ENCODE assay signal across 8 mouse cellular contexts in genomic region chr1:183905345-183906142, GRCm38 (mm10).
DNase-seq lines count a peak whose midpoint lies in the region; ATAC-seq lines count a peak whose summit lies in the region.

No protein-coding gene starts in this region.

- ATAC-seq in liver, embryonic 11.5 days (replicated peaks; ENCODE audit: low FRiP score) = no peak

- H3K27ac ChIP-seq in forebrain, embryonic 10.5 days = no peak overlapping the region
- H3K27ac ChIP-seq in liver, embryonic 11.5 days (ENCODE audit: low read depth, low read length) = no peak overlapping the region

- DNase-seq in frontal cortex, postnatal 36 days (ENCODE audit: low spot score in 2 of 2) = peak; percentile 2
- DNase-seq in frontal cortex, postnatal 10 days (ENCODE audit: low spot score in 2 of 2) = no peak
- peak; percentile 72 for DNase-seq in 3134 (ENCODE audit: extremely low read depth, insufficient read length, low spot score)
- peak; percentile 82 for DNase-seq in brain, adult 2 months (ENCODE audit: low read depth, low spot score)
- peak; percentile 67 for DNase-seq in layer of hippocampus, adult 9-11 months
- no peak for DNase-seq in forebrain, embryonic 10.5 days (ENCODE audit: extremely low spot score, low spot score)
- DNase-seq in liver, embryonic 11.5 days (ENCODE audit: low spot score) = no peak
- no peak for DNase-seq in right cerebral cortex, postnatal 4 days

- no peak overlapping the region for H3K4me2 ChIP-seq in liver, embryonic 11.5 days

- H3K36me3 ChIP-seq in forebrain, embryonic 10.5 days (replicated peaks) = no peaks in the 10 kb centered on the region
- no peaks in the 10 kb centered on the region for H3K36me3 ChIP-seq in liver, embryonic 11.5 days (ENCODE audit: control insufficient read depth, insufficient read depth, low read length)

- no peak overlapping the region for H3K4me3 ChIP-seq in forebrain, embryonic 10.5 days
- H3K4me3 ChIP-seq in liver, embryonic 11.5 days (ENCODE audit: low read depth, low read length) = no peak overlapping the region

- no peak overlapping the region for H3K9ac ChIP-seq in liver, embryonic 11.5 days (ENCODE audit: low read depth, low read length)

- H3K4me1 ChIP-seq in forebrain, embryonic 10.5 days = no peaks in the 10 kb centered on the region
- no peaks in the 10 kb centered on the region for H3K4me1 ChIP-seq in liver, embryonic 11.5 days (replicated peaks; ENCODE audit: control insufficient read depth, insufficient read depth, low read length)

- WGBS in forebrain, embryonic 10.5 days = 89% methylated on average over 11 of the region's 11 CpGs
- WGBS in liver, embryonic 11.5 days = 75% methylated on average over 11 of the region's 11 CpGs

- no peaks in the 10 kb centered on the region for H3K9me3 ChIP-seq in forebrain, embryonic 10.5 days
- H3K9me3 ChIP-seq in liver, embryonic 11.5 days (ENCODE audit: control insufficient read depth, low read length) = no peaks in the 10 kb centered on the region

- H3K27me3 ChIP-seq in forebrain, embryonic 10.5 days (ENCODE audit: poor library complexity, severe bottlenecking) = no peaks in the 10 kb centered on the region
- no peaks in the 10 kb centered on the region for H3K27me3 ChIP-seq in liver, embryonic 11.5 days (replicated peaks; ENCODE audit: control insufficient read depth, insufficient read depth, low read length)

Comparison
In these comparisons a context has a peak if more than half of its experiments do, and no peak if none do; other contexts are left out.
1. DNase-seq: peak in frontal cortex, postnatal 36 days (2 of 2), 3134 (single experiment), brain, adult 2 months (single experiment) and layer of hippocampus, adult 9-11 months (single experiment); none in frontal cortex, postnatal 10 days (0 of 2), forebrain, embryonic 10.5 days (single experiment), liver, embryonic 11.5 days (single experiment) and right cerebral cortex, postnatal 4 days (single experiment).